Mouse (Mus musculus): Measurements from ENCODE around the gene Cenpc1. TPM values are rescaled to one million over a fixed set of nuclear protein-coding genes. Genes with fewer than 3 reads are reported as not detected.

Gene Cenpc1
- polyA plus RNA-seq, 1 experiment: 1.7 TPM

GRCm38 (mm10) chr5:86084979-86085378 lies 19.6 kb upstream of the Cenpc1 start:
- TF ChIP-seq FLI1 (IDR thresholded peaks at IDR 0.05; ENCODE audit: low read length): no peak
- TF ChIP-seq GATA1 (IDR thresholded peaks at IDR 0.05; ENCODE audit: borderline replicate concordance, low read length): no peak
- peaks cover 34% of the 10 kb centered on the region for H3K36me3 ChIP-seq (replicated peaks; ENCODE audit: low read length)
- no peak overlapping the region for H3K4me3 ChIP-seq (replicated peaks)
- no peaks in the 10 kb centered on the region for H3K9me3 ChIP-seq
- H3K27me3 ChIP-seq (replicated peaks): no peaks in the 10 kb centered on the region
- peaks cover 67% of the 10 kb centered on the region for H3K4me1 ChIP-seq

- peaks cover 39% of the 10 kb centered on the region for H3K36me3 ChIP-seq (replicated peaks; ENCODE audit: low read length)
- no peaks in the 10 kb centered on the region for H3K9me3 ChIP-seq
- no peaks in the 10 kb centered on the region for H3K27me3 ChIP-seq (replicated peaks)
- TF ChIP-seq FLI1 (IDR thresholded peaks at IDR 0.05; ENCODE audit: low read length) (no peak), GATA1 (IDR thresholded peaks at IDR 0.05; ENCODE audit: borderline replicate concordance, low read length) (no peak)
- no peak overlapping the region for H3K4me3 ChIP-seq (replicated peaks)
- H3K4me1 ChIP-seq: peaks cover 75% of the 10 kb centered on the region
Observed at GRCm38 (mm10) chr5:86083987-86084386, 18.6 kb upstream of the Cenpc1 start.

GRCm38 (mm10) chr5:86078720-86079334 lies 13.4 kb upstream of the Cenpc1 start:
- Histone ChIP-seq H3K27me3 (replicated peaks) (no peaks in the 10 kb centered on the region), H3K36me3 (replicated peaks; ENCODE audit: low read length) (peaks cover 27% of the 10 kb centered on the region), H3K4me1 (peaks cover 82% of the 10 kb centered on the region), H3K9me3 (no peaks in the 10 kb centered on the region), H3K4me3 (replicated peaks) (no peak overlapping the region)
- TF ChIP-seq FLI1 (IDR thresholded peaks at IDR 0.05; ENCODE audit: low read length) (no peak), GATA1 (IDR thresholded peaks at IDR 0.05; ENCODE audit: borderline replicate concordance, low read length) (no peak)

- Histone ChIP-seq H3K4me1 (peaks cover 55% of the 10 kb centered on the region), H3K36me3 (replicated peaks; ENCODE audit: low read length) (peaks cover 1% of the 10 kb centered on the region), H3K27me3 (replicated peaks) (no peaks in the 10 kb centered on the region), H3K4me3 (replicated peaks) (peak overlapping the region; percentile 91), H3K9me3 (no peaks in the 10 kb centered on the region)
- TF ChIP-seq GATA1 (IDR thresholded peaks at IDR 0.05; ENCODE audit: borderline replicate concordance, low read length) (no peak), FLI1 (IDR thresholded peaks at IDR 0.05; ENCODE audit: low read length) (no peak)
Observed at GRCm38 (mm10) chr5:86072756-86073386, 7.5 kb upstream of the Cenpc1 start.

- Histone ChIP-seq H3K27me3 (replicated peaks) (no peaks in the 10 kb centered on the region), H3K4me1 (peaks cover 57% of the 10 kb centered on the region), H3K36me3 (replicated peaks; ENCODE audit: low read length) (no peaks in the 10 kb centered on the region), H3K9me3 (no peaks in the 10 kb centered on the region), H3K4me3 (replicated peaks) (peak within 1 kb of the TSS; percentile 91)
- TF ChIP-seq FLI1 (IDR thresholded peaks at IDR 0.05; ENCODE audit: low read length) (no peak), GATA1 (IDR thresholded peaks at IDR 0.05; ENCODE audit: borderline replicate concordance, low read length) (no peak)
Observed at GRCm38 (mm10) chr5:86071538-86071937, 6.2 kb upstream of the Cenpc1 start, which contains the start of gene Stap1. TSS of gene Stap1 (plus strand) at chr5:86071746.

GRCm38 (mm10) chr5:86069121-86069520 lies 3.7 kb upstream of the Cenpc1 start:
- peaks cover 40% of the 10 kb centered on the region for H3K4me1 ChIP-seq

GRCm38 (mm10) chr5:86068451-86068850 lies 3.1 kb upstream of the Cenpc1 start:
- TF ChIP-seq GATA1 (IDR thresholded peaks at IDR 0.05; ENCODE audit: borderline replicate concordance, low read length) (no peak; the same call in 2 of the 3 replicates), FLI1 (IDR thresholded peaks at IDR 0.05; ENCODE audit: low read length) (no peak)
- Histone ChIP-seq H3K27me3 (replicated peaks) (no peaks in the 10 kb centered on the region), H3K4me1 (peaks cover 41% of the 10 kb centered on the region), H3K36me3 (replicated peaks; ENCODE audit: low read length) (no peaks in the 10 kb centered on the region), H3K4me3 (replicated peaks) (peak overlapping the region; percentile 85), H3K9me3 (no peaks in the 10 kb centered on the region)

More at GRCm38 (mm10) chr5:86069121-86069520, 3.7 kb upstream of the Cenpc1 start:
- Histone ChIP-seq H3K36me3 (replicated peaks; ENCODE audit: low read length) (no peaks in the 10 kb centered on the region), H3K4me3 (replicated peaks) (no peak overlapping the region), H3K9me3 (no peaks in the 10 kb centered on the region), H3K27me3 (replicated peaks) (no peaks in the 10 kb centered on the region)
- no peak for TF ChIP-seq GATA1 (IDR thresholded peaks at IDR 0.05; ENCODE audit: borderline replicate concordance, low read length)
- no peak for TF ChIP-seq FLI1 (IDR thresholded peaks at IDR 0.05; ENCODE audit: low read length)

GRCm38 (mm10) chr5:86066551-86066929 lies 1.2 kb upstream of the Cenpc1 start:
- Histone ChIP-seq H3K9me3 (no peaks in the 10 kb centered on the region), H3K4me1 (peaks cover 47% of the 10 kb centered on the region), H3K27me3 (replicated peaks) (no peaks in the 10 kb centered on the region), H3K4me3 (replicated peaks) (peak overlapping the region; percentile 97), H3K36me3 (replicated peaks; ENCODE audit: low read length) (no peaks in the 10 kb centered on the region)
- TF ChIP-seq FLI1 (IDR thresholded peaks at IDR 0.05; ENCODE audit: low read length): no peak
- no peak for TF ChIP-seq GATA1 (IDR thresholded peaks at IDR 0.05; ENCODE audit: borderline replicate concordance, low read length)

- no peak for TF ChIP-seq FLI1 (IDR thresholded peaks at IDR 0.05; ENCODE audit: low read length)
- no peak for TF ChIP-seq GATA1 (IDR thresholded peaks at IDR 0.05; ENCODE audit: borderline replicate concordance, low read length)
- no peaks in the 10 kb centered on the region for H3K27me3 ChIP-seq (replicated peaks)
- H3K36me3 ChIP-seq (replicated peaks; ENCODE audit: low read length): no peaks in the 10 kb centered on the region
- peak overlapping the region; percentile 97 for H3K4me3 ChIP-seq (replicated peaks)
- no peaks in the 10 kb centered on the region for H3K9me3 ChIP-seq
- H3K4me1 ChIP-seq: peaks cover 47% of the 10 kb centered on the region
Observed at GRCm38 (mm10) chr5:86065876-86066550, 630 bp upstream of the Cenpc1 start.

- Histone ChIP-seq H3K4me1 (peaks cover 36% of the 10 kb centered on the region), H3K4me3 (replicated peaks) (peak overlapping the region; percentile 76), H3K36me3 (replicated peaks; ENCODE audit: low read length) (peaks cover 12% of the 10 kb centered on the region), H3K27me3 (replicated peaks) (no peaks in the 10 kb centered on the region), H3K9me3 (no peaks in the 10 kb centered on the region)
- TF ChIP-seq GATA1 (IDR thresholded peaks at IDR 0.05; ENCODE audit: borderline replicate concordance, low read length): no peak
- TF ChIP-seq FLI1 (IDR thresholded peaks at IDR 0.05; ENCODE audit: low read length): no peak
Observed at GRCm38 (mm10) chr5:86063501-86063900, 1.9 kb downstream of the Cenpc1 start.
